Mouse (Mus musculus) mesoderm, embryonic 11.5 days (tissue): Measurements from ENCODE around the gene Hadha.

Source experiments
- DNase-seq: peaks from one replicate; pipeline ENCODE4 v3.0.0-alpha.2; 2012; ENCODE audit warnings: low read depth, low spot score

Gene Hadha

DNA sequence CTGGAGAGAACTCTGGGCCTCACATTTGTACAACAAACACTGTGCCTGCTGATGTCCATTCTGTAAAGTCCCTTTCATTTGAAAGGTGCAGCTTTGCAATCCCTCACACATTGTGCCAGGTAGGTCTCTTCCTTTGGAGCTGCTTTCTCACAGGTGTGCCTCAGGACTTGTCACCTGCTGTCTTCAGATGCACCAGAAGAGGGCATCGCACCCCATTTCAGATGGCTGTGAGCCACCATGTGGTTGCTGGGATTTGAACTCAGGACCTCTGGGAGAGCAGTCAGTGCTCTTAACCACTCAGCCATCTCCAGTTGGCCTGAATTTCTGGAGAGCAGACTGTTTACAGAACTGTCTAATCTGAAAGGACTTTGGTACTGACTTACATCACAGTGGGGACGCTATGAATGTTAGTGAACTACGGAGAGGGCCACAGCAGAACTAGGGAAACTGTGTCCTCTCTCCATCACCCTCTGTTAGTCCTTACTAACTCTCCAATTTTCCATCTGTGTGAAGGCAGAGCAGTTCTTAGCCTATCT, 42.4 kb downstream of the Hadha start:
- no peak for DNase-seq

- no peak for DNase-seq
Measured at GRCm38 (mm10) chr5:30111771-30112170, 43.2 kb downstream of the Hadha start.

GRCm38 (mm10) chr5:30111126-30111525, 43.8 kb downstream of the Hadha start:
- DNase-seq: peak; percentile 88

DNA sequence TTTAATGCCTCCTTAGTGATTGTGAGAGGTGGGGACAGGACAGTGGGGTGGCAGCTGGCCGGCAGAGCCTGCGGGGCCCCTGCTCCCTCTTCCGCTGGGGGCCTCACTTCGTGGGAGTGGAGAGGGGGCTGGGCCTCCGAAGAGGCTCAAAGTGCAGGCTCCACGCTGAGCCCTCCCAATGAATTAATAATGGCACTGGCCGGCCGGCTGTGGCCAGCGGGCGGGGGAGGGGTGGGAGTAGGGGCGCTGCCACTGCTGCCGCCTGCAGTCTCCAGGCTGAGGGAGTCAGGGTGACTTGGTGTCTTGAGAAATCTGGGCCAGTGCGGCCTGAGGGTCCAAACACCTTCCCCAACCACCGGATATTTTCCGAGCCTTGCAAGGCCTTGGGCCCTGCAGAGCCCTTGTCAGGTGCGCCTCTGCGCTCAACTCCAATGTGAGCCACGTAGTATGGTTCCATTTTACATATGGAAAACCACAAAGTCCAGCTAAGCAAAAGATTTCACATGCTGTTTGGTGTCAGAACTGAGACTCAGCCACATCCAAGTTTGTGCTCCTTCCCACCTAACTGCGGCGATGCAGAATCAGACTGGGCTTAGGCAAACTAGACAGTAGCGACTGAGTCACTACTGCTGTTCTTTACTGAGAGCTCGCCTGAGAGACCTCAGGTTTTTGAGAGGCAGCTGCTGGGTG, 44.4 kb downstream of the Hadha start:
- peak; percentile 53 for DNase-seq

- no peak for DNase-seq
Measured at GRCm38 (mm10) chr5:30109899-30110298, 45.1 kb downstream of the Hadha start.

DNA sequence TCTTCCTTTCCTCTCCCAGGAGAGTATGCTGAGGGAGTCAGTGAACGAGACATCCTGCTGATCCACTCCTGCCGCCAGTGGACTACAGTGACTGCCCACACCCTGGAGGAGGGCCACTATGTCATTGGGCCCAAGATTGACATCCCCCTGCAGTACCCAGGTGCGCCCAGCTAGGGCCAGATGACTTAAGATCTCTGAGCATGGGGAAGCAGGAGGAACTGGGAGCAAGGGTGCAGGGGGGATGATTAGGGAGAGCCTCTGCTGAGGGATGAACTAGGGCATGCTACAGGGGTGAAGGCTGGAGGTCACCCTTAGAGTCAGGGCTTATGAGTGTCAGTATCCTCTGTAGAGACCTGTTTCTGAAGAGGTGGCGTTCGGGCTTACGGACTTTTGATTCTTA, 46.7 kb downstream of the Hadha start:
- no peak for DNase-seq

GRCm38 (mm10) chr5:30107611-30108041, 47.3 kb downstream of the Hadha start:
- DNase-seq: peak; percentile 36

GRCm38 (mm10) chr5:30107186-30107585, 47.8 kb downstream of the Hadha start:
- peak; percentile 58 for DNase-seq

DNA sequence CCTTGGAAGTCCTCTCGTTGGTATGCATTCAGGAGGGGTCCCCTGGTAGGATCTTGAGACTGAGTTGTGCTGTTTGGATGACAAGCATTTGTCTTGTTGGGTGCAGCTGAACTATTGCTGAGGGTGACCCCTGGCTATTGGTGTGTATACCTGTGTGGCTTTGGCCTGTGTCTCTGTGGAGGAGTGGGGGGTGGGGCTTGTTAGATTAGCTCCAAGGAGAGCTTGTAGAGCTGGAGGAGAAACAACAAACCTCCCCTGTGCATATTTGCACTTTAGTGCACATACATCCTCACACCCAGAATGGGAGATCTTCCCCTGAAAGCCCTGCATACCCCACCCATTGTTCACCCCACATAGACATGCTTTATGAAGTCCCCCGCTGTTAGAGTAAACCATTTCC, 48.2 kb downstream of the Hadha start:
- no peak for DNase-seq

DNA sequence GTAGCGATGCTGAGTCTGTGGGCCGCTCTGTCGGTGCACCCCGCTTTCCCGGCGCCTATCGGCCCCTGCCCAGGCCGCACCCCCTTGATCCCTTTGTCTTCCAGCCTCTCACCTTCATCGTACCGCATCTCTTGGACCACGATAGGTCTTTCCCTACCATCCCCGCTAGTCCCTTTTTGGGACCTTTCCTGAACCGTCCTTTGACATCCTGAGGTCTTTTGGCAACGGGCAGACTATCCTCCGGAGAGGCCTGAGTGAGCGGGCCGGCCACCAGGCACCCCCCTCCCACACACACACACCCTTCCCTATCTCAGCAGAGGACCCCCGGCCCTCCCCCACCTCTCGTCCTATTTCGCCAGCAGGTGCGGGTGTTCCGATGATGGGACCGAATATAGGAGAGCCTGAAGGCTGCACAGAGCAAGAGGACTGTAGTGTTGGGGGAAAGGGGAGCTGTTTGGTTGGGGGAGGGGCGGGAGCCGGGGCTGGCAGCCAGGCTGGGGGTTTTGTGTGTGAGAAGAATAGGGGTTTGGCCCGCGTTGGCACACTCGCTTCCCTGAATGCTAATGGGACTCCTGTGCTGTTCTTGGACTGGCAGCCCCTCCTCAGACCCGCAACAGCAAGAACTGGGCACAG, 49.2 kb downstream of the Hadha start, which contains the start of gene 3110082J24Rik:
3110082J24Rik (minus strand) TSS at position 419 of the 633 bp plus-strand sequence.
- no peak for DNase-seq

GRCm38 (mm10) chr5:30104841-30105667, 49.9 kb downstream of the Hadha start, which contains the start of gene Garem2:
Garem2 (plus strand) TSS chr5:30105161.
- peak; percentile 42 for DNase-seq

GRCm38 (mm10) chr5:30104339-30104738, 50.6 kb downstream of the Hadha start:
- DNase-seq: peak; percentile 72

- no peak for DNase-seq
Measured at GRCm38 (mm10) chr5:30103340-30103739, 51.6 kb downstream of the Hadha start.

- no peak for DNase-seq
Measured at GRCm38 (mm10) chr5:30098260-30098659, 56.7 kb downstream of the Hadha start.

DNA sequence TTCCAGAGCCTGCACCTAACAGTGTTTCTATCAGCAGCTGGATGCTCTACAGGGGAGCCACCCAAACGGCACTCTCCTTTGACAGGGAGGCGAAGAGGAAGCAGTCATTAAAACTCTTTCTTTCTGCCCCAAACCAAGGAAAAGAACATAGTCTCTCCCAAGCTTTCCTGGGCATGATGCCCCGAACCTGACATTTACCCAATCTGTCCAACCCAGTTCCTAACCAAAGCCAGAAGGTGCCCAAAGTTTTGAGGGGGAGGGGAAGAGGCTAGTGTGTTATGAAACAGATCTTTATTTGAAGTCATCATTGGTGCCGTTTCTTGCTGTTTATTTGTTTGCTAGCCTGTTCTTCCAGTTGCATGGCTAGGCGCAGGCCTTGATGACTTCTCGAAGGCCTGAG, 59.2 kb downstream of the Hadha start:
- DNase-seq: no peak

- DNase-seq: no peak
Measured at GRCm38 (mm10) chr5:30094399-30094798, 60.6 kb downstream of the Hadha start.

- no peak for DNase-seq
Measured at GRCm38 (mm10) chr5:30092701-30093100, 62.3 kb downstream of the Hadha start.

- peak; percentile 83 for DNase-seq
Measured at GRCm38 (mm10) chr5:30072825-30073821, 81.8 kb downstream of the Hadha start, which contains the start of gene Tyms. Tyms (minus strand) TSS chr5:30073617.

GRCm38 (mm10) chr5:30072377-30072776, 82.6 kb downstream of the Hadha start:
- DNase-seq: no peak

GRCm38 (mm10) chr5:30071677-30072076, 83.3 kb downstream of the Hadha start:
- no peak for DNase-seq
